Mouse (Mus musculus): Measurements from ENCODE around the gene Tbc1d2b. TPM values are rescaled to one million over a fixed set of nuclear protein-coding genes. Genes with fewer than 3 reads are reported as not detected.
A peak's percentile ranks its signal among the peaks of the same experiment; 100 is the strongest.

Tbc1d2b gene
- polyA plus RNA-seq, 1 experiment from 2014 or later: 20.9 TPM

- peak overlapping the region; percentile 90 for H3K4me2 ChIP-seq (replicated peaks; ENCODE audit: low read depth, low read length)
- no peaks in the 10 kb centered on the region for H3K36me3 ChIP-seq (ENCODE audit: control insufficient read depth, insufficient read depth, low read length)
- 8% methylated on average over 29 of the region's 29 CpGs for WGBS
- H3K4me3 ChIP-seq (ENCODE audit: low read depth, low read length): peak overlapping the region; percentile 72
- H3K4me1 ChIP-seq (ENCODE audit: control insufficient read depth, insufficient read depth, low read length): peaks cover 8% of the 10 kb centered on the region; the same call in 1 of the 2 replicates
- H3K9me3 ChIP-seq (ENCODE audit: control insufficient read depth, low read depth, low read length): peaks cover 4% of the 10 kb centered on the region; the same call in 1 of the 2 replicates
- peak overlapping the region; percentile 73; the same call in 1 of the 2 replicates for H3K9ac ChIP-seq (replicated peaks; ENCODE audit: low read depth, low read length)
- peak overlapping the region; percentile 86; the same call in 1 of the 2 replicates for H3K27ac ChIP-seq (ENCODE audit: low read length)
- peak; percentile 88 for ATAC-seq (ENCODE audit: insufficient number of reproducible peaks, insufficient read depth, low FRiP score, low read depth)
- H3K27me3 ChIP-seq (ENCODE audit: control insufficient read depth, insufficient read depth, low read length): no peaks in the 10 kb centered on the region
Observed at GRCm38 (mm10) chr9:90162243-90162925, 108.2 kb downstream of the Tbc1d2b start.

Other genes with a start within 250 kb of the Tbc1d2b start
- gene Ctsh, start 216.7 kb downstream of the Tbc1d2b start, polyA plus RNA-seq (2014; fragmentation: Nextera tagmentation; extraction: Ambion mirVana): 46.0 and 51.5 TPM in 2 replicates
- gene Morf4l1, start 156.0 kb downstream of the Tbc1d2b start, polyA plus RNA-seq (2014; fragmentation: Nextera tagmentation; extraction: Ambion mirVana): 490 and 495 TPM in 2 replicates
- gene Adamts7, start 107.7 kb downstream of the Tbc1d2b start, polyA plus RNA-seq (2014; fragmentation: Nextera tagmentation; extraction: Ambion mirVana): 17.9 and 20.1 TPM in 2 replicates

Data from stomach, embryonic 14.5 days (tissue).